Mouse (Mus musculus) brain, embryonic 14.5 days (tissue): Measurements from ENCODE around the gene Eml4. TPM values are rescaled to one million over a fixed set of nuclear protein-coding genes. Genes with fewer than 3 reads are reported as not detected.
A peak's percentile ranks its signal among the peaks of the same experiment; 100 is the strongest.

Experiments used
- DNase-seq: peaks from one replicate; pipeline ENCODE4 v3.0.0-alpha.2; 2011; ENCODE audit warnings: low read depth
- CTCF ChIP-seq: fragments of 200-500 bp; IDR thresholded peaks from 2 replicates; pipeline ENCODE4 v1.5.1; 2012; ENCODE audit warnings: inconsistent platforms, mild to moderate bottlenecking, moderate library complexity, borderline replicate concordance; ENCODE audit not compliant: insufficient read depth, insufficient read length; ENCODE audit errors: extremely low read depth
- POLR2A ChIP-seq: fragments of 200-500 bp; IDR thresholded peaks from 2 replicates; pipeline ENCODE4 v1.6.1; 2012; ENCODE audit warnings: mild to moderate bottlenecking, inconsistent platforms, borderline replicate concordance; ENCODE audit not compliant: poor library complexity, insufficient read depth, insufficient read length, severe bottlenecking; ENCODE audit errors: extremely low read depth
- polyA plus RNA-seq: library from polyadenylated mRNA; depleted of rRNA; stranded (reverse); fragments of >200 nt; gene quantifications from 2 replicates; pipeline ENCODE4 v1.2.3, GENCODE M21; 2012

Gene Eml4
- polyA plus RNA-seq, 1 experiment = 56.1 TPM

DNA sequence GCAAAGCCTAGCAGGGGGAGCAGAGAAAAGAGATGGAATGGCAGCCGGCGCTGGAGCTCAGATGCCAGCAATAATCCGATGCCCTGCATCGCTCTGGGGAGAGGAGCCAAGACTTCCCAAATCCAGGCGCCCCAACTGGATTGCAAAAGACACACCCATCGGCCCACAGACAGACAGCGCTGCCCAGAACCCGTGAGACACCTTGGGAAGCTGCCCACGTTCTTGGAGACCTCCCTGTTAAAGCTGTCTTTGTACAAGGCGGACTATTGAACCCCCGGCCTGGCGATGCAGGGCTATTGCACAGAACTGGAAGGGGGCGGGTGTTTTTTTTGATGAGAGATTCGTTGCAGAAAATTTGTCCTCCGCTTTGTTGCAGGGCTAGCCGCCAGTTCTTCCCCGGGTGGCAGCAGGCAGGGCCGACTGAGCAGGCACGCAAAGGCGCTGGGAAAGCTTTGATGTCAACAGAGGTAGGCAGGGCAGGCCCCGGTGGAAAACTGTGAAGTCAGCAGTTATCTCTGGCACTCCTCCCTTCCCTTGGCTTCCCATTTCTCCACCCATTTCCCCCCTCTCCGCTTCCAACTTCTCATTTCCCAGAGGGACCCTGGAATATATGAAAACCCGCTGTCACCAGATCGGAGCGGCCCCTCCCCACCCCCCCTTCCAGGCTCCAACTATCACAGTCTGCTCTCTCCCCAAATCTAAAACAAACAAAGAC, 28.0 kb upstream of the Eml4 start:
- DNase-seq = peak; percentile 78
- no peak for TF ChIP-seq CTCF
- TF ChIP-seq POLR2A = no peak

- DNase-seq = peak; percentile 29
Observed at GRCm38 (mm10) chr17:83323410-83324268, 27.1 kb upstream of the Eml4 start.

GRCm38 (mm10) chr17:83324269-83324616, 26.5 kb upstream of the Eml4 start:
- TF ChIP-seq POLR2A (no peak), CTCF (no peak)
- DNase-seq = peak; percentile 47

More at GRCm38 (mm10) chr17:83323410-83324268, 27.1 kb upstream of the Eml4 start:
- no peak for TF ChIP-seq CTCF
- TF ChIP-seq POLR2A = no peak

- no peak for TF ChIP-seq CTCF
- TF ChIP-seq POLR2A = no peak
Observed at GRCm38 (mm10) chr17:83335183-83335584, 15.5 kb upstream of the Eml4 start.

DNA sequence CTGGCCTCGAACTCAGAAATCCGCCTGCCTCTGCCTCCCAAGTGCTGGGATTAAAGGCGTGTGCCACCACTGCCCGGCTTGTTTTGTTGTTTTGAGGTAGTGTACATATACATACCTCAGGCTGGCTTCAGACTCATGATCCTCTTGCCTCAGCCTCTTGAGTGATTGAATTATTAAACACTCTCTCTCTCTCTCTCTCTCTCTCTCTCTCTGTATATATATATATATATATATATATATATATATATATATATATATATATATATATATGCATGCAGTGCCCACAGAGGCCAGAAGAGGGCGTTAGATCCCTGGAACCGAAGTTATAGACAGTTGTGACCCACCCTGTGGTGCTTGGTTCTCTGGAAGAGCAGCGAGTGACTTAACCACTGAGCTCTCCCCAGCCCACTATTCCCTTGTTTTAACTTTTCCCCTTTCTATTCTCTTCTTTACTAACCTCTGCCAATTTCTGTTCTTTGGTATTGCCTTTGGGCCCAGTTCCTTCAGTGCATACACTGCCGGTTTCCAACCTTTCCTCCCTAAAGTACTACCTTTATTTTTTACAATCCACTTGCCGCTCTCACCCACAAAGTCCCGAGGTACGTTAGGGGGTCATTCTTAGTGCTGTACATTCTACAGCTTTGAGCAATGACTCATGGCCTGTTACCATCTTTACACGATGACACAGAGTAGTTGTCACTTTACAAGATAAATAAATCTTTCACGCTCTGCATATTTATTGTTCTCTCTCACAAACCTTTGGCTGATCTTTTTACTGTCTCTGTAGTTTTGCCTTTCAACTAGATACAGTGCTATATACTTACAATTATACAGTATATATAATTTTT, 13.5 kb upstream of the Eml4 start:
- no peak for DNase-seq
- TF ChIP-seq POLR2A (no peak), CTCF (0 out of 2 replicates have a peak, but pooled peaks have one; percentile 7)

More at GRCm38 (mm10) chr17:83335183-83335584, 15.5 kb upstream of the Eml4 start:
- DNase-seq = no peak

GRCm38 (mm10) chr17:83339368-83340085, 11.2 kb upstream of the Eml4 start:
- no peak for DNase-seq
- TF ChIP-seq CTCF = no peak
- TF ChIP-seq POLR2A = no peak

GRCm38 (mm10) chr17:83340895-83341524, 9.7 kb upstream of the Eml4 start:
- DNase-seq = no peak
- TF ChIP-seq POLR2A (no peak), CTCF (no peak)

DNA sequence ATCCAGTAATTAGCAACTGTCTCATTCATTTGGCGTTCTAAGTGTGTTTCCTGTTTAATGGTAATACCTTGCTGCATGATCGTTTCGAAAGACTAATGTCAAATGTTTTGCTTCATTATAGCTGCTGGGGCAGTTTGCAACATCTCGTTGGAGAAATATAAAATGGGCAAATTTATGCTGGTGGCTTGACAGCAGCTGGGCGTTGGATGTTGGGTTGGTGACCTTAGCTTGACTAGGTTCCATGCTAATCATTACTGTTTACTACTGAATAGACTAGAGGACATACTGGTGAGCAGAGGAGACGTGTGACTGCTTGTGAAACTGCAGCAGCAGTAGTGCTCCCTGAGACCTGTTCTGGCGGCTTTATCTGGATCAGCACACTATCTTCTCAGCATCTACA, 6.5 kb upstream of the Eml4 start:
- DNase-seq = no peak
- no peak for TF ChIP-seq CTCF
- TF ChIP-seq POLR2A = no peak

GRCm38 (mm10) chr17:83348056-83348822, 2.5 kb upstream of the Eml4 start:
- no peak for TF ChIP-seq CTCF
- no peak for TF ChIP-seq POLR2A
- peak; percentile 49 for DNase-seq

DNA sequence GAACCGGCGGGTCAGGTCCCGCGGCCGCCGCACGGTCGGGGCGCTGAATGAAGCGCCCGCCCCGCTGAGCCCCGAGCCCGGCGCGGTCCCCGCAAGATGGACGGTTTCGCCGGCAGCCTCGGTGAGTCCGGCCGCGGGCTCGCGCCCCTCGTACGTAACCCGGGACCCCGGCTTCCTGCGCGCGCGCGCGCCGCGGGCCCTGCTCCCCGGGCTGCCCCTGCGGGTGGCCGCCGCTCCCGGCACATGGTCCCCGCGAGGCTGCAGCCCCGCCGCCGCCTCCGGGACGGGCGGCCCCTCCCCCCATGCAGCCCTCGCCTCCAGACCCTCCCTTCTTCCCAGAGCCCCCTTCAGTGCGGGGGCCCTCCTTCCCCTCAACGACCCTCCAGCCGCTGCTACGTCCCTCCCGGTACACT, 394 bp downstream of the Eml4 start:
- DNase-seq = peak; percentile 39
- TF ChIP-seq POLR2A (no peak), CTCF (no peak)

- no peak for TF ChIP-seq POLR2A
- no peak for TF ChIP-seq CTCF
- peak; percentile 49 for DNase-seq
Observed at GRCm38 (mm10) chr17:83351601-83352413, 1.1 kb downstream of the Eml4 start.

GRCm38 (mm10) chr17:83352456-83352855, 1.7 kb downstream of the Eml4 start:
- DNase-seq = no peak

More at GRCm38 (mm10) chr17:83352456-83352855, 1.7 kb downstream of the Eml4 start:
- TF ChIP-seq CTCF (no peak), POLR2A (no peak)
